Mouse (Mus musculus) limb, embryonic 13.5 days (tissue): ENCODE data around the gene Gm5938. TPM values are rescaled to one million over a fixed set of nuclear protein-coding genes. Genes with fewer than 3 reads are reported as not detected.

Experiments
- ATAC-seq: fragments of 200-750 bp; cut with Nextera tagmentation; 2 replicates; pipeline ENCODE4 v1.8.0; 2017; ENCODE audit warnings: low read depth, moderate number of reproducible peaks, moderate TSS enrichment; ENCODE audit not compliant: low FRiP score
- H3K27ac ChIP-seq: fragments of 300-500 bp; sonication (generic); 2 replicates; pipeline ENCODE4 v1.5.1; 2015; ENCODE audit warnings: inconsistent platforms, mild to moderate bottlenecking, moderate library complexity
- H3K27me3 ChIP-seq: fragments of 300-500 bp; sonication (generic); 2 replicates; pipeline ENCODE4 v1.6.1; 2015; ENCODE audit warnings: mild to moderate bottlenecking, inconsistent platforms
- H3K36me3 ChIP-seq: fragments of 300-500 bp; sonication (generic); 2 replicates; pipeline ENCODE4 v1.6.1; 2015; ENCODE audit warnings: inconsistent platforms, mild to moderate bottlenecking, moderate library complexity
- H3K4me1 ChIP-seq: fragments of 300-500 bp; sonication (generic); 2 replicates; pipeline ENCODE4 v1.6.1; 2015; ENCODE audit warnings: inconsistent platforms
- H3K4me2 ChIP-seq: fragments of 300-500 bp; sonication (generic); replicated peaks from 2 replicates; pipeline ENCODE4 v1.6.1; 2015; ENCODE audit warnings: inconsistent platforms, mild to moderate bottlenecking, moderate library complexity
- H3K4me3 ChIP-seq: fragments of 300-500 bp; sonication (generic); 2 replicates; pipeline ENCODE4 v1.5.1; 2015; ENCODE audit warnings: moderate library complexity, mild to moderate bottlenecking, inconsistent platforms
- H3K9ac ChIP-seq: fragments of 300-500 bp; sonication (generic); 2 replicates; pipeline ENCODE4 v1.6.1; 2015; ENCODE audit warnings: mild to moderate bottlenecking, inconsistent platforms
- H3K9me3 ChIP-seq: fragments of 300-500 bp; sonication (generic); 2 replicates; pipeline ENCODE4 v1.6.1; 2016; ENCODE audit warnings: inconsistent platforms
- WGBS: fragments of 180-500 bp; shearing (Covaris S2); methylation state at CpG from one replicate; pipeline ENCODE4 v1.1.7; 2015; 5-methylcytosine and 5-hydroxymethylcytosine counted together
- polyA plus RNA-seq: library from polyadenylated mRNA; unstranded; fragments of >200 nt; fragmentation: Nextera tagmentation; extraction: Ambion mirVana; gene quantifications from 2 replicates; pipeline ENCODE4 v1.2.1, GENCODE M21; 2015

Gene Gm5938
- polyA plus RNA-seq: not detected in 2 replicates

DNA sequence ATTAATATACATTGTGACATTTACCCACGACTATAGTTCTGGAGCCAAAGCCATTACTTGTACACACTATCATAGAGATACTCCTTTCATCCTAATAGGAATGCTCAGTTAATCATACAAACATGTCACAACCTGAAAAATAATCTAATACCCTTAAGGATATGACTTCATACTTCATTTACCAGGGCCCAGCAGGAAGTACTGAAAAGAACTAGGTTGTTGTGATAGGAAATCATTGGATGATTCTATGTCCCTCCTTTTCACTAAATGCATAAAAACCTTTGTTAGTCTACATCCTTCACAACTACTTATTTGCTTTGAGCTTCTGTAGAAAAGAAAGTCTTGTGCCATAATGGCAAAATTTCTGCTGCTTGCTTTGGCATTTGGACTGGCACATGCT is at the start of gene Gm5938:
Gene Gm5938 (plus strand): TSS at position 301 of the 400 bp plus-strand sequence.
- no peaks in the 10 kb centered on the region for H3K36me3 ChIP-seq
- no peaks in the 10 kb centered on the region for H3K27me3 ChIP-seq
- WGBS: 63% methylated on average over 1 of the region's 1 CpGs
- no peak within 1 kb of the TSS for H3K4me3 ChIP-seq
- no peak within 1 kb of the TSS for H3K27ac ChIP-seq
- no peak within 1 kb of the TSS for H3K9ac ChIP-seq
- ATAC-seq: no peak
- H3K4me2 ChIP-seq: no peak within 1 kb of the TSS
- no peaks in the 10 kb centered on the region for H3K4me1 ChIP-seq
- H3K9me3 ChIP-seq: no peaks in the 10 kb centered on the region

DNA sequence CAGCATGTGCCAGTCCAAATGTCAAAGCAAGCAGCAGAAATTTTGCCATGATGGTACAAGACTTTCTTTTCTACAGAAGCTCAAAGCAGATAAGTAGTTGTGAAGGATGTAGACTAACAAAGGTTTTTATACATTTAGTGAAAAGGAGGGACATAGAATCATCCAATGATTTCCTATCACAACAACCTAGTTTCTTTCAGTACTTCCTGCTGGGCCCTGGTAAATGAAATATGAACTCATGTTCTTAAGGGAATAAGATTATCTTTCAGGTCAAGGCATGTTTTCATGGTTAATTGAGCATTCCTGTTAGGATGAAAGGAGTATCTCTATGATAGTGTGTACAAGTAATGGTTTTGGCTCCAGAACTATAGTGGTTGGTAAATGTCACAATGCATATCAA is 34.0 kb upstream of the Gm5938 start, which contains the start of gene Obp1a:
Gene Obp1a (minus strand): TSS at position 101 of the 400 bp plus-strand sequence.
- Histone ChIP-seq H3K4me2 (no peak within 1 kb of the TSS), H3K9ac (no peak within 1 kb of the TSS), H3K9me3 (no peaks in the 10 kb centered on the region), H3K4me3 (no peak within 1 kb of the TSS), H3K4me1 (no peaks in the 10 kb centered on the region), H3K27me3 (no peaks in the 10 kb centered on the region), H3K36me3 (no peaks in the 10 kb centered on the region), H3K27ac (no peak within 1 kb of the TSS)
- no peak for ATAC-seq

Other genes starting within 250 kb of the Gm5938 start
- gene 5430402E10Rik, start 200.4 kb upstream of the Gm5938 start, polyA plus RNA-seq: not detected in 2 replicates
- gene Obp1a, start 34.1 kb upstream of the Gm5938 start, polyA plus RNA-seq: not detected in 2 replicates
- not detected in 2 replicates for gene Obp1b, start 61.3 kb downstream of the Gm5938 start, polyA plus RNA-seq
- not detected in 2 replicates for gene Gm14743, start 120.5 kb downstream of the Gm5938 start, polyA plus RNA-seq
- gene 4930480E11Rik, start 244.2 kb downstream of the Gm5938 start, polyA plus RNA-seq: not detected in 2 replicates